Mouse (Mus musculus) frontal cortex, postnatal 14 days (tissue): ENCODE results near the gene Uhrf1.
"Not testable (repeated sequence)": the region's sequence is repeated elsewhere in the genome, so short reads cannot be mapped to it uniquely, and the experiment has no call there.

Source experiments
- DNase-seq, 2 experiments: peaks; one replicate each; pipeline ENCODE4 v3.0.0; 2022; ENCODE audit warnings: low spot score in 2 of 2

Uhrf1 gene

DNA sequence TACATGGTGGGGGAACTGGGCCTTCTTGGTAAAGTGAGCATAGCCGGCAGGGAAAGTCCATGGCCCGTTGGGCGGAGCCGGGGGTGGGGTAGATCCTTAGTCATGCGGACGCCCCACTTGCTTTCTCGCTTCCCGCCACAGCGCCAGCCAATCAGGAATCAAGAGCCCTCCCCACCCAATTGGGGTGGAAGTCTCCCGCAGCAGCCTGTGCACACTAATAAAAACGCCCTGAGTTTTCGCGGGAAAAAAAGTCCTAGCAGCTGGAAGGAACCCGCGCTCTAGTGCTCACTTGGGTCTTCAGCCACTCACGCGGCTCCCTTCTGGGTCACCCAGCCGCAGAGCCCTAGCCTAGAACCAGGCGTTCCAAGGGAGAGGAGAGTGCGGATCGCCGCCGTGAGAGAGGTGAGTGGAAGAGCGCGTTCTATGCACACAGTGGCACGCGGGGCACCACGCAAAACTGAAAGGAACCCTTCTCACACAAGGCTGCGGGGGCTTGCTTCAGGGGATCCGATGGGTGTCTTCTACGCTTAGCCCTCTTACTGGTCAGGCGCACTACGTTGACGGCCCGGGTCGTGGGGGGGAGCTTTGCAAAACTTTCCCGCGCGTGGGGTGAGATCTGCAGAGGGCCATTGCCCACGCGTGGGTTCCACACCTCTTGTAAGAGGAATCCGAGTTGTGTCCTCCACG, at the start of gene Uhrf1:
Gene Uhrf1, plus strand, starts transcription at position 162 of the 687 bp plus-strand sequence.
- DNase-seq = no peak

DNA sequence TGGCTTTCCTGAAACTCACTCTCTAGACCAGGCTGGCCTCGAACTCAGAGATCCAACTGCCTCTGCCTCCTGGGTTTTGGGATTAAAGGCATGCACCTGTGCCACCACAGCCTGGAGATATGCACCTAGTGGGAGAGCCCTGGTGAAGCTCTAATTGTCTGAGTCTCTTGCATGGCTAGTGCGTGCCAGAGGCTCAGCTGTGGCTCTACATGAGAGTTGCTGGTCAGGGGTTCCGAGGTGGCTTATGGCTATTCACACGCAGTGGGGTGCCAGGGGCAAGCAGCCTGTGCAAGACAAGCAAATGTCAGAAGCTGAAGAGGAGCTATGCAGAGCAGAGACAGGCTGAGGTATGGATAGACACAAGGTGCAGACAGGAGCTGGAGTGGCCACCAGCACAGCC, 48.4 kb upstream of the Uhrf1 start:
- no peak for DNase-seq

DNA sequence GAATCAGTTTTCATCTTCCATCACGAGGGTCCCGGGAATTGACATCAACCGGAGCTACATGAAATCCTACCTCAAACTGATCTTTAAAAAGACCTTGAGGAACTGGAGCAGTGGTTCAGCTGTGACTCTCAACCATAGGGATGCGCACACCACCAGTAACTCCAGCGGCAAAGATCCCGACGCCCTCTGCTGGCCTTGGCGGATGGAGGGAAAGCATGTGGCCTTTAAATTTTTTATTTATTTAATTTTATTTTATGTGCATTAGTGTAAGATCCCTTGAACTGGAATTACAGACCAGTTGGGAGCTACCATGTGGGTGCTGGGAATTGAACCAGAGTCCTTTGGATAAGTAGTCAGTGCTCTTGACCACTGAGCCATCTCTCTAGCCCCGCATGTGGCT, 47.7 kb upstream of the Uhrf1 start:
- peak in 1 of 2 experiments; percentile 69 for DNase-seq

DNA sequence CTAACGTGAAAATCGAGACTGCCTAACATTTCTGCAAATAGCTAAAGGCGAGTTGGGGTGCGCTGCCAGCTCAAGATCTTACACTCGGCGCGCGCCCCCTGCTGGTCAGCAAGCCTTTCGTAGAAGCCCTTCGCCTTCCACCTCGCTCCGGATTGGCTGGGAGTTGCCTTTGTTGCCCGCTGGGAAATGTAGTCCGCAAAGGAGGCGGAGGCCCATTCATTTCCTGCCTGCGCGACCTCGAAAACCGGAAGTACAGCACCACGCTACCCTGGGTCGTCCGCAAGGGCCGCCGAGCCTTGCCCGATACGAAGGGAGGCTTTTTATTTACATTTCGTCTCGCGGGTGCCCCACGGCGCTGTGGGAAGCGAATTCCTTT, 47.3 kb upstream of the Uhrf1 start:
- DNase-seq = peak; percentile 98 to 99

DNA sequence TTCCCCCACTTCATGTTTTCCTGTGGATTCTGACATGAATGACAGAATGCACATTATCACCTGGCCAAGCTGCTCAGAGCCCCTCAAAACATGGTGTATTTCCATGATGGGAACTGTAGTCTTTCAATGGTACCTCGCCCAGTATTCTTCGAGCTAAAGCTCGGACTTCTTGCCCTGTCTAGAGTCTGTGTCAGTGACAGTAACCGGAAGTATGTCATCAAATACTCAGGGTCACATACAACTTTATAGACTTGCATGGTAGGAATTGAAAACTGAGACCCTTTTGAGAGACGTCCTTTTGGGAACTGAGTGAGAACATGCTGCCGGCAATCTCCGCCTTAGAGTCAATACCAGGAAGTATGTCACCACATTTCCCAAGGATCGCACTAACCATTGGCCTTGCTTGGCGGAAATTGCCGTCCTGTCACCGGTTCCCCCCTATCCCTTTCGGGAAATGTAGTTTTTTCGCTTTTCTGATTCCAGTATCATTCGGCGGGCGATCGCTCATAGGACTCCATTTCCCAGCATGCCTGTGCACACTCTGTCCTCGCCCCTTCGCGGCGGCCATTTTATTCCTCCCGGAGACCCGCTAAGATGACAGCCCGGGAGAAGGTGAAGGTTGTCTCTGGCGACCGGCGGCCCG, 46.8 kb upstream of the Uhrf1 start, which contains the start of gene Fem1a:
Gene Fem1a, plus strand, starts transcription at position 572 of the 643 bp plus-strand sequence.
- DNase-seq = peak; percentile 91 to 96

DNA sequence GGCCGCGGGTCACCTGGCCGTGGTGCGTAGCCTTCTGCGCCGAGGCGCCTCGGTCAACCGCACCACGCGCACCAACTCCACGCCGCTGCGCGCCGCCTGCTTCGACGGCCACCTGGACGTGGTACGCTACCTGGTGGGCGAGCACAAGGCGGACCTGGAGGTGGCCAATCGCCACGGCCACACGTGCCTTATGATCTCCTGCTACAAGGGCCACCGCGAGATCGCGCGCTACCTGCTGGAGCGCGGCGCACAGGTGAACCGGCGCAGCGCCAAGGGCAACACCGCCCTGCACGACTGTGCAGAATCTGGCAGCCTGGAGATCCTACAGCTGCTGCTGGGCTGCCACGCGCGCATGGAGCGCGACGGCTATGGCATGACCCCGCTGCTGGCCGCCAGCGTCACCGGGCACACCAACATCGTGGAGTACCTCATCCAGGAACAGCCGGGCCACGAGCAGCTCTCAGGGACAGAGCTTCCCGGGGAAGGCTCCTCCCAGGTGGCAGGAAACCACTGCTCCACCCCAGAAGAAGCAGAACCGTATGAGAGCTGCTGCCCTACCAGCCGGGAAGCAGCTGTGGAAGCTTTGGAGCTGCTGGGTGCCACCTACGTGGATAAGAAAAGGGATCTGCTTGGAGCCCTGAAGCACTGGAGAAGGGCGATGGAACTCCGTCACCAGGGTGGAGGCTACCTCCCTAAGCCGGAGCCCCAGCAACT, 45.8 kb upstream of the Uhrf1 start:
- DNase-seq = no peak

DNA sequence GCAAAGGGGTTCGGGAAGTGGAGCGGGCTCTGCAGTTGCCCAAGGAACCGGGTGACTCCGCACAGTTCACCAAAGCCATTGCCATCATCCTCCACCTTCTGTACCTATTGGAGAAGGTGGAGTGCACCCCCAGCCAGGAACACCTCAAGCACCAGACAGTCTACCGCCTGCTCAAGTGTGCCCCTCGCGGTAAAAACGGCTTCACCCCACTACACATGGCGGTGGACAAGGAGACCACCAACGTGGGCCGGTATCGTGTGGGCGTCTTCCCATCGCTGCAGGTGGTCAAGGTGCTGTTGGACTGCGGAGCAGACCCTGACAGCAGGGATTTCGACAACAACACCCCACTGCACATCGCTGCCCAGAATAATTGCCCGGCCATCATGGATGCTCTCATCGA, 44.9 kb upstream of the Uhrf1 start:
- not testable (repeated sequence) for DNase-seq

DNA sequence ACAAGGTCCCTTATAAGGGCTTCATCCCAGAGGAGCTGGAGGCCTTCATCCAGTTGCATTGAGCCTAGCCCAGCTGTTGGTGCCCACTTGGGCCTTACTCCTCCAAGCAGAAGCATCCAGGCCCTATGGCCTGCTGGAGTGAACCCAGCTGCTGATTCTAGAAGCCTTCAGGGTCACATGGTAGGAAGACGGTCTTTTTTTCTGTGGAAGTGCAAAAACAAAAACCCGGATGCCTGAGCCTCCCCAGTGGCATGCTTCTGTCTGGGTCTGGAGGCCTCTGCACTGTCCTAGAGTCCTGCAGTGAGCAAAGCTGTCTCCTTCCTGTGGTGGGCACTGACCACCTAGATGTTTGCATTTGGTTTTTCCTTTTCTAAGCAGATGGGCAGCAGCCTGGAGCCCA, 44.3 kb upstream of the Uhrf1 start:
- DNase-seq = not testable (repeated sequence)

DNA sequence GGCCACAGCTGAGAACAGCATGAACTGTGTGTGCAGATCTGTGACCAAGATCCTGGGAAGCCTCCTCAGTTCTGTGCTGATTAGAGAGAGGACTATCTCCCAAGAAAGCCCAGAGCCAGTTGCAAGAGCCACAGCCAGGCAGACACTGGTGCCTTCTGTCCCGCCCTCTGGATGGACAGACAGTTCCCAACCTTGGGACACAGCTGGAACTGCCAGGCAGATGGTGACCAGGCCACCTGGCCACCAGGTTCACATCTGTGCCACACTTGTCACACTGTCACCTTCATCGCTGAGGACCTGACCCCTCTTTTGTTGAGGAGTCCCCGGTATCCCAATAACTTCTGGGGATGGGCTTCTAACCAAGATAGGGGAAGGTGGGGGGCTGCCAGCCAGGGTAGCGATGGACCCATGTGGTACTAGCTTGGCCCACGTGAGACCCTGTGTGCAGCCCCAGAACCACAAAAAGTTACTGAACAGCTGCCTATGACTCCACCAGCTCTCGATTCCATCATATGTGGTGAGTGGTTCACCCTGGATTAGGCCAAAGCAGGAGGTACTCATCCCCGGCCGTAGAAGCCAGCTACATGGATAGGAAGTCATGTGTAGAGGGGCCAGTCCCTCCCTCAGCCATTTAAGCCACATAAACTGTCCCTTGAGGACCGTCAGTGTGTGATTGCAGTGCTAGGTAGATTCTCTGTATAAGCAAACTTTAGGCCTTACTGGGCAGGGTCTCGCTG, 43.7 kb upstream of the Uhrf1 start:
- DNase-seq = no peak

DNA sequence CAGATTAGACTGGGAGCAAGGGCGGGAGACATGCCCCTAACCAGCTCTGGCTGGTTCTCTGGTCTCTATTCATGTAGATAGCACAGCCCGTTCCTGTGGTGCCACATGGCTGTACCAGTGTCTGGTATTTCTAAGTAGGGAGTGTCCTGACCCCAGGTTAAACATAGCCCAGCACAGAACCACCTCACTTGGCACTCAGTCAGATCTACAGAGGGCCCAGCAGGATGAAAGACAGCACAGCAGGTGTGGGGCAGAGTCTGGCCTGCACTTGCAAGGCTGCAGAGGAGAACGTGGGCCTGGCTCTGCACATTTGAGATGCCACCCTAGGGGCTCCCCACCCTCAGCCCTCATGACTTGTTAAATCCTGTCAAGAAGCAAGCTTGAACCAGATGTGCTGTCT, 42.0 kb upstream of the Uhrf1 start:
- no peak for DNase-seq

DNA sequence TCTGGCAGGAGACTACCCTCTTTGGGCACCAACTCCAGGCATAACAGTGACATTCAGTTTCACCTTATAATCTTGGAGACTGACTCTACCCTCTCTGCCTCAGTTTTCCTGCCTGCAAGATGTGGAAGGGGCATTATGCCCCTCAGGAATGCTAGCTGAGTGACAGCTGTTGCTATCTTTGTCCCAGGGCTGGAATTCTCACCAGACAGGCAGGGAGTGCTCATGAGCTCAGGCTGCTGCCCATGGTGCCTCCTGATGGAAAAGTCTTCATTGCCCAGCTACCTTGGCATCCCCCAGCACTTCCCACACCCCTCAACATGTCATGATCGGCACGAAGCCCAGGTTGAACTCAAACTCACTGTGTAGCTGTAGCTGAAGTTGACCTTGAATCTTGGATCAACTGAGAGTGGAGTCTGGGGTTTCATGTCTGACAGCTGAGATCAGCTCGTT, 40.5 kb upstream of the Uhrf1 start:
- DNase-seq = no peak

DNA sequence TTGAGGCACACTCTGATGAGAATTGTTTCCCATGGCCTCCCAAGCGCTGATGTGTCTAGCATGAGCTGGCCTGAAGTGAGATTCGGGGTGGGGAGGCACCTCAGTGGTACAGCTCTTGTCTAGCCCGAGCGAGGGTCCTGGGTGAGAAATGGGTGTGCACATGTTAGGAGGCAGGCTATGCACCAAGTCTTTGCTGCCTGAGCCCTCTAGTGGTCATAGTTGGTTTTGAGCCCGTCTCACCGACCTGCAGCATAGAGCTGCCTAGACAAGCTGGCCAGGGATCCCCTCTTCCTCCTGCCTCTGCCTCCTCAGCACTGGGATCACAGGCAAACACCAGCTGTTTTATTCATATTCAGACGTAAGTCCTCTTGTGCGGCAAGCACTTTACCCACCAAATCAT, 39.1 kb upstream of the Uhrf1 start:
- DNase-seq = peak in 1 of 2 experiments; percentile 77

DNA sequence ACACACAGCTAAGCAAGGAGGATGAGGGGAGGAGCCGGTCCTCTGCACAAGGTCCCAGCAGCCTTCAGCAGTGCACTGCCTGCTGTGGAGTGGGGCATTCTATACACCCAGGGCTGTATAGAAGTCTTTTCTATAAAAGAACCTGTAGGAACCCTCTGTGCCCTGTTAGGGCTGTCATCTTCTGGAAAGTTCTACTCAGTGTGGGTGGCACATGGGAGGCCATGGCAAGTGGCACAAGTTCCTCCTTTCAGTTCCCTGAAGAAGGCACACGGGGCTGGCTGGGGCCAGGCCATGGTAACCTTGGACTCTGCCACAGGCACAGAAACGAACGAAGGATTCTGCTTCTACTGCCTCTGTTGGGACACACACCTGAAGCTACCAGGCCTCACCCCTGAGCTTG, 38.1 kb upstream of the Uhrf1 start:
- no peak for DNase-seq

DNA sequence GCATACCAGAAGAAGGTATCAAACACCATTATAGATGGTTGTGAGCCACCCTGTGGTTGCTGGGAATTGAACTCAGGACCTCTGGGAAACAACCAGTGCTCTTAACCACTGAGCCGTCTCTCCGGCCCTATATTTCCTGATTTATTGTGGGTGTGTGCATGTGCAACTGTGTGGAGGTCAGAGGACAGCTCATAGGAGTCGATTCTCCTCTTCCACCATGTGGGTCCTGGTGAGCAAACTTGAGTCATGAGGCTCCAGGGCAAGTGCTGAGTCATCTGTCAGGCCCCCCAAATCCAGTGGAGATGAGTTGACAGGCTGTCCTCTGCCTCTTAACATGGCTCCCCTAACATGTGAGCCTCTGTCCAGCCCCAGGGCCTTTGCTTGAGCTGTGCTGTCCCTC, 37.3 kb upstream of the Uhrf1 start:
- no peak for DNase-seq

DNA sequence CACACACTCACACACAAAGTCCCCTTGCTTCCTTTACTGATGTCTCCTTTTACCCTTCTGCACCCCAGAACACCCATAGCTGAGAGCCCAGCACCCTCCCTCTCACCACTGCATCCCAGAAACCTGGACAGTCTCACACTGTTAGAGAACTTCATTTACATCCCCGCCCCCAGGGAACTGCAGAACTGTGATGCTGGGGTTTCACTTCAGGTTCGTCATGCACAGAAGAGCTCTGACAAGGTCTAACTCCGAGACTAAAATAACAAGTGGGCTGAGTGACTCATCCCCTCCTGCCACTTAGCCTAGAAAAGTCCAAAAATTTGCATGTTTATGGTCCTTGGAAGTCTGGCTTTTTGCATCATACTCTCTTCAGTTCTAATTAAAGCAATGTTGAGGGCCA, 36.9 kb upstream of the Uhrf1 start:
- DNase-seq = peak in 1 of 2 experiments; percentile 60

DNA sequence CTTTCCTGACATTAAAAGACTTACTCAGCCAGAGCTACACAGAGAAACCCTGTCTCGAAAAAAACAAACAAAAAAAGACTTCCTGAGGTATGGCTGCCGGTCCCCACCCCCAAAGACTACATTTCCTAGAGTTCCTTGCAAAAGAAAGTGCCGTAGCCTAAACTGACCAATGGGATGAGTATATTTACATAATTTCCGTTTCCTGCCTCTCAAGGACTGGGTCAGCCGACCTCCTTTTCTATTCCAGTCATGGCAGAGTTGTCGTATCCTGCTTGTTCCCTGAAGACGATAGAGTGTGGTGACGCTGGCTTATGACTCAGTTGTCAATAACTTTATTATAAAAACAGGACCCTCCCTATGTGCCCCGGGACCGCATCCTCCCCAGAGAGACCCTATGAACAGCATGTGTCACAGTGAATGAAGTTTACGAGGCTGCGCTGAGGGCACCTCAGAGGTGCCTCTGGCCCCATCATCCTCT, 33.9 kb upstream of the Uhrf1 start:
- peak in 1 of 2 experiments; percentile 52 for DNase-seq

DNA sequence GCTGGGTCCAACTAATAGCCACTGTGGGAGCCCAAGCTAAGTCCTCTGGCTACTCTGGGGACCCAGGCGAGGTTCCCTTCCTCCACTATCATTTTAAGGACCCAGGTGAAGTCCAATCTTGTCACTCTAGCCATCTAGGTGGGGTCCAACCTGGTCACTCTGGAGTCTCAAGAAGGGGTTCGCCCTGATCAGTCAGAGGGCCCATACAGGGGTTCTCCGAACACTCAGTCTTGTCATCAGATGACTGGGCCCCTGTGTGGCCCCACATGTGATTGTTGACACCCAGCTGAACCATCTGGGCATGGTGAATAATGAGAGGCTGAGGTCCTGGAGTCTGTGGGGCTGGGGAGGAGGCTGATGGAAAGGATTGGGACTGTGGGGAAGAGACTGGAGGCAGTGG, 33.4 kb upstream of the Uhrf1 start:
- no peak for DNase-seq

DNA sequence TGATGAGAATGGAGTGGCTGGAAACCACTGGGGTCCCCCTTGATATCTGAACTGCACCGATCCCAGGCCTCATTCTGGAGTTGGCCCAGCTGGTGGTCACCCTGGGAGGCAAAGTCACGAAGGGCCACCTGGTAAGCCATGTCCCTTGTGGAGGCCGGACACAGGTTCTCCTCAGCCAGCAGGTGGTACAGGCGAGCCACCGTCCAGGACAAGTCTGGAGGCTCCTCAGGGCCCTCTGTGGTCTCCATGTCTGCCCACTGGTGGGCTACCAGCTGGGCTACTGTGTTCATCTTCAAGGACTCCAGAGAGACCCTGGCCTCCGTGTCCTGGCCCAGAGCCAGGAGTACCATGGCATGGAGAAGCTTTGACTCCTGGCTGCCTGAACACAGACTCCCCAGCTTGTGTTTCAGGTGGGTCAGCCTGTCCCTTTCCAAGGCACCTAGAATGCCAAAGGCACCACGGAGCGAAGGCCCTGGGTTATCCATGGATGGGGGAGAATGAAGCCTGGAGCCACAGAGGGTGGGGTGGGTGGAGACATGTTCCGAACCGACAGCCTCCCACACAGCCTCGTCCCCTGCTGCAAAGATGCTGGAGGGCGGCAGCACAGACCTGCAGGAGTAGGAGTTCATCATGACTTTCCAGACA, 31.4 kb upstream of the Uhrf1 start:
- no peak for DNase-seq

DNA sequence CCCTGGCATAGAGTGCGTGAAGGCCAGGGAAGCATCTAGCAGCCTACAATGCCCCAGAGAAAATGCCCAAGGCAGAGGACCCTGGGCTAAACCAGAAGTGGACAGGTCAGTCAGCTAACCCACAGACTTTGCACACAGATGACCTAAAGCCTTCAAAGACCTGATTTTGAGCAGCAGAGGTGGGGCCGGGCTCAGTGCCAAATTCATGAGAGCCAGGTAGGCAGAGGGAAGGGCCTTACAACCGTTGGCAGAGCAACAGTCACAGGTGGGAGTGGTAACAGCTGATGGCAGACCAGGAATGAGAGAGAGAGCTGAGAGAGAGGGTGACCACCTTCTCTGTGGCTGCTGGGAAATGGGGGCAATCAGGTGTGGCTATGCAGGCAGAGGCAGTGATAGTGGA, 30.5 kb upstream of the Uhrf1 start:
- no peak for DNase-seq

DNA sequence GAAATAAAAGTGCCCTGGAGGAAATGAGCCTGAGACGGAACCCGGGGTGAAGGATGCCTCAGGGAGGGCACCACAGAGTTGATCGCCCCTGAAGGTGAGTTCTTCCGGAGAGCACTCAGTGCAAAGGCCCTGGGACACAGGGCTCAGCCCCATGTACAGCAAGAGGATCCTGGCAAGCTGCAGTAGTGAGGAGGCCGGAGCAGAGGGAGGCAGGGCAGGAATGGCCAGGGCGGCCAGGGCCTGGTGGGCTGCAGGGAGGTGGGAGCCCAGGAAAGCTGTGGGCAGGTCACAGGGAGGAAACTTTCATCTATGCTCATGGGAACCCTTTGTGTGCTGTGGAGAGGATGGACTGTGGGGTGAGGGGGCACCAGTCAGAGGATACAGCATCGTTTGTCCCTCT, 29.6 kb upstream of the Uhrf1 start:
- DNase-seq = no peak

DNA sequence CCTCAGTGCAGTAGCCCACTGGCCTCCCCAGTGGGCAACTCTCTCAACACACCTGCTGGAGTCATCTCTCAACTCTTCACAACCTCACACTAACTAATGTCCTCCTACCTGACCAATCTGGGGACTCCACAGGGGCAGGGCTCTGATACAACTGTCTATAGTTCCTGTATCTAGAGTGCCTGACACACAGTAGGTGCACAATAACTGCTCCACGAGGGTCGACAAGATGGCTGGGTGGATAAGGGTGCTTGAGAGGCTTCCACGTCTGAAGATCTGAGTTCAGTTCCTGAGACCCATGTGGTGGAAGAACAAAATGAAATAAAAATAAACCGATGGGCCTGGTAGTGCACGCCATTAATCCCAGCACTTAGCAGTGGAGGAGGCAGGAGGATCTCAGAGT, 29.1 kb upstream of the Uhrf1 start:
- no peak for DNase-seq
